Mouse (Mus musculus) intestine, embryonic 16.5 days (tissue): ENCODE results near the gene Erbb4. TPM values are rescaled to one million over a fixed set of nuclear protein-coding genes. Genes with fewer than 3 reads are reported as not detected.
A peak's percentile ranks its signal among the peaks of the same experiment; 100 is the strongest.

Experiments
- ATAC-seq: fragments of 200-750 bp; cut with Nextera tagmentation; 2 replicates; pipeline ENCODE4 v1.8.0; 2017; ENCODE audit warnings: moderate TSS enrichment, moderate library complexity
- H3K27ac ChIP-seq: fragments of 300-500 bp; sonication (generic); 2 replicates; pipeline ENCODE4 v1.5.1; 2014; ENCODE audit warnings: mild to moderate bottlenecking, low read length
- H3K27me3 ChIP-seq: fragments of 300-500 bp; sonication (generic); replicated peaks from 2 replicates; pipeline ENCODE4 v1.6.1; 2014; ENCODE audit warnings: low read length, control low read depth, mixed read lengths; ENCODE audit not compliant: control insufficient read depth, insufficient read depth
- H3K36me3 ChIP-seq: fragments of 300-500 bp; sonication (generic); 2 replicates; pipeline ENCODE4 v1.6.1; 2014; ENCODE audit warnings: low read length, control low read depth; ENCODE audit not compliant: control insufficient read depth, insufficient read depth
- H3K4me1 ChIP-seq: fragments of 300-500 bp; sonication (generic); 2 replicates; pipeline ENCODE4 v1.6.1; 2014; ENCODE audit warnings: low read length, control low read depth, mixed read lengths; ENCODE audit not compliant: control insufficient read depth, insufficient read depth
- H3K4me2 ChIP-seq: fragments of 300-500 bp; sonication (generic); 2 replicates; pipeline ENCODE4 v1.6.1; 2014; ENCODE audit warnings: low read depth, low read length, control low read depth
- H3K4me3 ChIP-seq: fragments of 300-500 bp; sonication (generic); 2 replicates; pipeline ENCODE4 v1.5.1; 2014; ENCODE audit warnings: mild to moderate bottlenecking, low read length
- H3K9ac ChIP-seq: fragments of 300-500 bp; sonication (generic); 2 replicates; pipeline ENCODE4 v1.6.1; 2014; ENCODE audit warnings: low read depth, low read length
- H3K9me3 ChIP-seq: fragments of 300-500 bp; sonication (generic); 2 replicates; pipeline ENCODE4 v1.6.1; 2016; ENCODE audit warnings: low read length, control low read depth; ENCODE audit not compliant: control insufficient read depth
- WGBS: fragments of 180-500 bp; shearing (Covaris S2); extraction: QIAGEN DNeasy Blood & Tissue Kit; methylation state at CpG from one replicate; pipeline ENCODE4 v1.1.7; 2014; 5-methylcytosine and 5-hydroxymethylcytosine counted together
- polyA plus RNA-seq: library from polyadenylated mRNA; unstranded; fragments of >200 nt; fragmentation: Nextera tagmentation; extraction: Ambion mirVana; gene quantifications from 2 replicates; pipeline ENCODE4 v1.2.1, GENCODE M21; 2015

The Erbb4 gene
- polyA plus RNA-seq, 1 experiment from 2014 or later = not detected

DNA sequence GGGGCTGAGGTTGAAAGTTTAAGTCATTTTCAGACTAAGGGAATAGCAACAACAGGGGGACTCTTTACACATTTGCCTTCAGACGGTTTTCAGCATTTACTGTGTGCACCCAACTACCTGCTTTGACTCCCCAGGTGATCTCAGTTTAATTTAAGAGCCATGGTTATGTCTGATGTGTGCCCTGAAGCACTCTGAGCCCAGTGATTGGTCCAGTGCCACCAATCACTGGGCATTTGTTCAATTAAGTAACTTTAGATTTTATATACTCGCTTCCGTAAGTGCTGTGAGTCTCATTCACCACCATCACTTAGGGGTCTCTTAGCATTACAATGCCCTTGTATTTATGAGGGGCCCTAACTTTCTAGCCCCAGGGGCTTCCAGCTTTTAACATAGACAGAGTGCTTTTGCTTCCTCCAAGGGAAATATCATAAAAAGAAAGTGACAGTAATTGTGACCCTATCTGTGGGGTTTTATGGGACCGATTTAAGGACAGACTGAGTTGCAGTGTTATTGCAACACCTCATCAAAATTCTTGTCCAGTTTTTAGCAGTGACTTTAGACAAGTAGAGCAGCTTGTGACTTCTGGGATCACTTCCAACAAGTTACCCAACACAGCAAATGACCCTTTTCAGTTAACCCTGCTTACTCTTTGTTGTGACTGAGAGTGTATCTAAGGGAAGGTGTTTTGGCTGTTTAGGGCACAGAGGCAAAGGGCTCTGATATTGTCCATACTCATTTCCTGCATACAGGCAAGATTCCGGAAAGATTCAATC is 134.3 kb downstream of the Erbb4 start:
- no peak overlapping the region for H3K27ac ChIP-seq
- H3K4me1 ChIP-seq = no peaks in the 10 kb centered on the region
- no peak overlapping the region for H3K4me3 ChIP-seq
- H3K9me3 ChIP-seq = no peaks in the 10 kb centered on the region
- no peak overlapping the region for H3K9ac ChIP-seq
- 80% methylated on average over 5 of the region's 5 CpGs for WGBS
- H3K4me2 ChIP-seq = no peak overlapping the region
- no peaks in the 10 kb centered on the region for H3K36me3 ChIP-seq
- ATAC-seq = no peak
- H3K27me3 ChIP-seq = no peaks in the 10 kb centered on the region

DNA sequence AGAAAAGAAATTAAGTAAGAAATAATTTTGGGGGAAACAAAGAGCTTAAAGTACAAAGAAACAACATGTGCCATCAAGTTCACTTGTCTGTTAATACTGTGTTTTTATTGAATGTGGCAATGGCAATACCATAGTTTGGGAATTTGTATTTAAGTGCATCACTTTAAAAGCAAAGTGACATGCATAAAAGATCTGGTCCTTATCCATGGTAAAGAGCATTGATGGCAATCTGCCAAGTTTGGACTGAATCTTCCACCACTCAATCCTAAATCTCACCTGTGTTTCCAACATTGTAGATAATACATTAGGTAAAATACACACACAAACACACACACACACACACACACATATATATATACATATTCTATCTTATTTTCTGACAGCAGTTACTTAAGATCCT is 143.7 kb downstream of the Erbb4 start:
- Histone ChIP-seq H3K4me3 (no peak overlapping the region), H3K36me3 (no peaks in the 10 kb centered on the region), H3K4me1 (no peaks in the 10 kb centered on the region), H3K9me3 (no peaks in the 10 kb centered on the region), H3K9ac (no peak overlapping the region), H3K27me3 (no peaks in the 10 kb centered on the region), H3K27ac (no peak overlapping the region), H3K4me2 (no peak overlapping the region)
- no peak for ATAC-seq

DNA sequence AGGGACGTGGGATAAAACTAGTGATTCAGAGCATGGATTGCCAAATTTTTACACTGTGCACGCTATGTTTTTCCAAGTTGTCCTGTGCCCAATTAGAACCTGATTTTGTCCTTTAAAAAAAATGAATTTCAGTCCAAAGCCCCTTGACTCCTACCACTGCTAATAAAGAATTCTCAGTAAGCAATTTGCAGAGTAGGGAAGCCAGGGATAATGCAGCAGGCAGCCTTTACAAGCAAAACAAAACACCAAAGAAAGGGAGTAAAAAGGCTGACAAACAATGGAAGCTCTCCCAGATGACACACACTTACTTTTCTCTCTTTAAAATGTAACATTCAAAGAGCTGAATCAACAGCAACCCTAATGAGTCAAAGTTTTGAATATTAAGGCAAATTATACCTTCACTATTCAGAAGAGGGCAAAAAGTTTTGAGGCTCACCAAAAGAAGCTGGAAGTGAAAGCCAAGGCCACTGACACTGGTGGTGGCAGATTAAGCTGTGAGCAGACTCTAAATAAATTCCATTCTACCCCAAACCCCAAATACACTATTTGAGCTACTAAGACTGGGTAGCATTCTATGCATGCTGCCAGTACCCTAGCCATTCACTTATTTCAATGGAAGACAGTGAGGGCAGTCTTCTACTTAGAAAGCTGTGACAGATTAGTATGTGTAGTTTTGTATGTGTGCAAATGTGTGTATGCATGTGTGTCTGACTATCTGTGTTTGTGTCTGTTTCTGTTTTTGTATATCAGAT is 146.3 kb downstream of the Erbb4 start:
- Histone ChIP-seq H3K27ac (no peak overlapping the region), H3K4me1 (no peaks in the 10 kb centered on the region), H3K4me2 (no peak overlapping the region), H3K9me3 (no peaks in the 10 kb centered on the region), H3K36me3 (no peaks in the 10 kb centered on the region), H3K9ac (no peak overlapping the region), H3K4me3 (no peak overlapping the region), H3K27me3 (no peaks in the 10 kb centered on the region)
- no peak for ATAC-seq
- WGBS = 73% methylated on average over 2 of the region's 2 CpGs

DNA sequence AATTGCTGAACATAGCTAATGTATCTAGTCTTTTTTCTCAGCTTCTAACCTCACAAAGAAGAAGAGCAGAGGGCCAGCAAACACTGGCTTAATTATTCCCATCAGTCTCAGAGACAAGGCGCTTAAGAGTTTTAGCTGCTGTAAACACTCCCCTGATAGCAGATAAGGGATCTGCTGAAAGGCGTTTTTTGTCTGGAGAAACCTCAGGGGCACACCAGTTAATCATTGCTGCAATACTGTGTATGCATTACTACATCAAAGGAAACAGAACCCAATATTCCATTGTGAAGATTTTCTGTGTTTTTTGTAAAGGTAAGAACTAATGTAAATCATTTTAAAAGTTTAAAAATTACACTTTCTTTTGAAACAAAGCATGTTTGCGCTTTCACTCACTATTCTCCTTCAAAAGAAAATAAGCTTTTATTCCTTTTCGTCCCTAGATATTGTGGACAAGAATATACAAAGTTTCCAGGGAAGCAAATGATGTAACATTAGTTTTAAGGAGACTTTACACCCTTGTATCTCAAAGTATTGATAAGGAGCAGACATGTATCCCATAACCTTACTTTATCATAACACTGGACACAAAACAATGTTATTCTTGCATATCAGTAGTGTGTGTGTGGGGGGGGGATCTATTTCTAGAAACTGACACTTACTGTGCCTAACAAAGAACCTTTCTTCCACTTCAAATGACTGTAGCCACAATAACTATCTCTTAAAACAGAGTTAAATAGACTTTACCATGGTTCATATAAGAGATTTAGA is 150.9 kb downstream of the Erbb4 start:
- no peaks in the 10 kb centered on the region for H3K4me1 ChIP-seq
- H3K27ac ChIP-seq = no peak overlapping the region
- no peaks in the 10 kb centered on the region for H3K36me3 ChIP-seq
- no peak overlapping the region for H3K4me3 ChIP-seq
- ATAC-seq = peak; percentile 88
- no peak overlapping the region for H3K9ac ChIP-seq
- no peaks in the 10 kb centered on the region for H3K27me3 ChIP-seq
- 30% methylated on average over 4 of the region's 4 CpGs for WGBS
- H3K4me2 ChIP-seq = no peak overlapping the region
- no peaks in the 10 kb centered on the region for H3K9me3 ChIP-seq

DNA sequence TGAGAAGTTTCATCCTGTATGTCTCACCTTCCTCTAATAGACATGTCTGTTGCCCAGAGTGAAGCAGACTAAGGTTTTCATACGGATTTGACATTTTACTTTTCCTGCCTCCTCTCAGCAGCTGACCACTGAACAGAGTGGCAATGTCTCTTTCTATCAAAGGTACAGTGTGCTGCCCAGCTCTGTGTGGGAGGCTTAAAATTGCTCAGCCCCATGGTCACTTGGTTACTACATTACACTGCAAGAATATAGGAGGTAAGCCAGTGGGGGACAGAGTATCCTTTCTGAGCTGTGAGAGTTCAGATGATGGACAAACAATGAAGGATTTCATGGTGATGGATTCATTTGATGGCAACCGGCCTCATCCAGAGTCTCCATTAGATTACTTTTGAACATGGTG is 152.4 kb downstream of the Erbb4 start:
- Histone ChIP-seq H3K27ac (no peak overlapping the region), H3K9ac (no peak overlapping the region), H3K9me3 (no peaks in the 10 kb centered on the region), H3K36me3 (no peaks in the 10 kb centered on the region), H3K4me2 (no peak overlapping the region), H3K27me3 (no peaks in the 10 kb centered on the region), H3K4me3 (no peak overlapping the region), H3K4me1 (no peaks in the 10 kb centered on the region)
- no peak for ATAC-seq
- whole genome bisulfite sequencing = 63% methylated on average over 2 of the region's 2 CpGs

DNA sequence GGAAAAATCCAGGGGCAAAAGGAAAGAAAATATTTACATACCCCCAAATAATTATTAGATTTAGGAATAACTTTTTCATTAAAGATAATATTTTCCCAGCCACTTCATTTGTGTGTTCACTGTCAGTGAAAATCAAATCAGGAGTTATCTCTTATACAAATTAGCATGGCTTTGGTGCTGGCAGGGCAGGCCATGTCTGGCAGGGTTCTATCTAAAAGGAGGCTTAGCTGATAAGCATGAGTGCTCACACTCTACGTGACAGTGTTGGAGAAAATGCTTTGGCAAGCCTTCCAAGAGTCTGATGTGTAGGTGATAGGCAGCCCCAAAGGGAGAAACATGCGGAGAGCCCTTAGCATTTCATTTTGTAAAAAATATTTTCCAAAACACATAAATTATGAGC is 164.7 kb downstream of the Erbb4 start:
- ATAC-seq = no peak
- Histone ChIP-seq H3K9ac (no peak overlapping the region), H3K27ac (no peak overlapping the region), H3K27me3 (no peaks in the 10 kb centered on the region), H3K4me1 (no peaks in the 10 kb centered on the region), H3K36me3 (no peaks in the 10 kb centered on the region), H3K4me2 (no peak overlapping the region), H3K4me3 (no peak overlapping the region), H3K9me3 (no peaks in the 10 kb centered on the region)
- WGBS = 68% methylated on average over 2 of the region's 2 CpGs

DNA sequence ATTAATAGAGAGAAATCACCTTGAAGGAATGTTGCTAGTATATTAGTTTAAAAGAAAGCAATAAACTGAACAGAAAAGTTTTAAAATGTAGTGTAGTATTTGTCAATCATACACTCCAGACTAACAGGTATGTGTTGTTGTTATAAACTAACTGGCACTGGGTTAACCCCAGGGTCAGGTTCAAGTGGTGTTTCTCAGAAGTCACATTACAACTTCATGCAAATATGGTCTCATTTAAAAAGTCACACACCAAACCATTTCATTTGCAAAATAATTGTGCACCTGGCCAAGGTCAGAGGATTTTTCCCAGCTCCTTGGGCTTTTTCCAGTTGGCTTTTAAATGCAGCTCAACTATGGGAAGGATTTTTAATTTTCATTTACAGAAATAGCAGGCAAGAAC is 173.1 kb downstream of the Erbb4 start:
- no peak overlapping the region for H3K4me3 ChIP-seq
- no peak overlapping the region for H3K4me2 ChIP-seq
- ATAC-seq = no peak
- H3K9ac ChIP-seq = no peak overlapping the region
- H3K27me3 ChIP-seq = no peaks in the 10 kb centered on the region
- H3K36me3 ChIP-seq = no peaks in the 10 kb centered on the region
- H3K4me1 ChIP-seq = no peaks in the 10 kb centered on the region
- H3K27ac ChIP-seq = no peak overlapping the region
- H3K9me3 ChIP-seq = no peaks in the 10 kb centered on the region

DNA sequence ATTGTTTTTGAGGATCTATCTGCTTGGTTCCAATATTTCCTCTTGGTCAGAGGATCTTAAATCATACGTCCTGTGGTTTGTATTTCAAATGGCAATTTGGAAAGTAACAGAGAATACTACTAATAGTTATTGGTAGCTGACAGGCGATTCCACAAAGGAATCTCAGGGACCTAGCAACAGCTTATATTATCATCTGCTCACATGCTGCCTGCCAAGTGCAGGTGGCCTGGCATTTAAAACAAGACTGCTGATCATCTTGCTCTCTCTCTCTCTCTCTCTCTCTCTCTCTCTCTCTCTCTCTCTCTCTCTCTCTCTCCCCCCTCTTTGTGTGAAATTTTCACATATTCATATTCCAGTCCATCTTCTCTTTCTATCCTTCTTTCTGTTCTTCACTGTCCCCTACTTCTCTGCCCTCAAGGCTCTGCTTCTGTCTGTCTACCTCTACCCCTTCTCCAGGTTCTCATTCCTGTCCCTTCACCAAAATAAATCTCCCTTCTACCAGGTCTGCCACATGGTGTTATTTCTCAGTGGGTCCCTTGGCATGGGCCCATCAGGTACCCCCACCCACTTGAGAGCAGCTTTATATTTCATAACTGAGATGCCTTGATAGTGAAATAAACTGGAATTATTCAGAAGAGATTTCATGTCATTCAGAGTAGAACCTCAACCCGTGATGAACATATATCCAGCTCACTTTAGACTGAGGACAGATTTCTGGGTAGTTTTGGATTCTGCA is 174.4 kb downstream of the Erbb4 start:
- no peaks in the 10 kb centered on the region for H3K27me3 ChIP-seq
- 77% methylated on average over 3 of the region's 3 CpGs for WGBS
- H3K4me1 ChIP-seq = no peaks in the 10 kb centered on the region
- ATAC-seq = no peak
- H3K9ac ChIP-seq = no peak overlapping the region
- no peaks in the 10 kb centered on the region for H3K9me3 ChIP-seq
- no peak overlapping the region for H3K4me2 ChIP-seq
- H3K4me3 ChIP-seq = no peak overlapping the region
- no peak overlapping the region for H3K27ac ChIP-seq
- H3K36me3 ChIP-seq = no peaks in the 10 kb centered on the region

DNA sequence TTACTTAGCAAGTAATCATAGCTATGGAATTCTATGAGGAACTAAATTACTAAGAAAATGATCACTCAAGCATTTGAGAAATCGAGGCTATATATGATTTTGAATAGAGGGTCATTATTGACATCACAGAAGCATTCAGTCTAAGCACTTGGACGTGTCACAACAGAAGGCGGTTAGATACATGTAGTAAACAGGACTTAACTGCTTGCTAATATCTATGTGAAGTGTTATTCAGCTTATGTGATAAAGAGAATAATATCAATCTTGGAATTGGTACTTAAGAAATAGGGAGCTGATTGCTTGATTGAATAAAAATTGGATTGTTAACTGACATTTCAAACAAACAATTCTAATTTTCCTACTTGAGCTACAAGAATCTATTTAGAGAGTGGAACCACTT is 190.0 kb downstream of the Erbb4 start:
- H3K4me2 ChIP-seq = no peak overlapping the region
- no peaks in the 10 kb centered on the region for H3K36me3 ChIP-seq
- no peak overlapping the region for H3K9ac ChIP-seq

More for the DNA sequence above, 190.0 kb downstream of the Erbb4 start:
- no peaks in the 10 kb centered on the region for H3K27me3 ChIP-seq
- WGBS = 77% methylated on average over 3 of the region's 3 CpGs
- H3K27ac ChIP-seq = no peak overlapping the region
- ATAC-seq = no peak
- H3K9me3 ChIP-seq = no peaks in the 10 kb centered on the region
- H3K4me1 ChIP-seq = no peaks in the 10 kb centered on the region
- H3K4me3 ChIP-seq = no peak overlapping the region
